Mouse (Mus musculus) kidney, embryonic 15.5 days (tissue): Measurements from ENCODE around the gene Carnmt1. TPM values are rescaled to one million over a fixed set of nuclear protein-coding genes. Genes with fewer than 3 reads are reported as not detected.
A peak's percentile ranks its signal among the peaks of the same experiment; 100 is the strongest.

Experiments used
- ATAC-seq: fragments of 200-750 bp; cut with Nextera tagmentation; replicated peaks from 2 replicates; pipeline ENCODE4 v1.8.0; 2017; ENCODE audit warnings: moderate TSS enrichment; ENCODE audit not compliant: low FRiP score
- H3K27ac ChIP-seq: fragments of 300-500 bp; sonication (generic); 2 replicates; pipeline ENCODE4 v1.5.1; 2015; ENCODE audit warnings: mild to moderate bottlenecking, inconsistent platforms
- H3K27me3 ChIP-seq: fragments of 300-500 bp; sonication (generic); 2 replicates; pipeline ENCODE4 v1.6.1; 2015; ENCODE audit warnings: inconsistent platforms
- H3K36me3 ChIP-seq: fragments of 300-500 bp; sonication (generic); 2 replicates; pipeline ENCODE4 v1.6.1; 2015; ENCODE audit warnings: inconsistent platforms
- H3K4me1 ChIP-seq: fragments of 300-500 bp; sonication (generic); 2 replicates; pipeline ENCODE4 v1.6.1; 2015; ENCODE audit warnings: inconsistent platforms
- H3K4me2 ChIP-seq: fragments of 300-500 bp; sonication (generic); 2 replicates; pipeline ENCODE4 v1.6.1; 2015; ENCODE audit warnings: moderate library complexity, mild to moderate bottlenecking, inconsistent platforms
- H3K4me3 ChIP-seq: fragments of 300-500 bp; sonication (generic); replicated peaks from 2 replicates; pipeline ENCODE4 v1.5.1; 2015; ENCODE audit warnings: mild to moderate bottlenecking, inconsistent platforms
- H3K9ac ChIP-seq: fragments of 300-500 bp; sonication (generic); 2 replicates; pipeline ENCODE4 v1.6.1; 2015; ENCODE audit warnings: mild to moderate bottlenecking, inconsistent platforms
- H3K9me3 ChIP-seq: fragments of 300-500 bp; sonication (generic); replicated peaks from 2 replicates; pipeline ENCODE4 v1.6.1; 2016; ENCODE audit warnings: inconsistent platforms
- WGBS: fragments of 180-500 bp; shearing (Covaris S2); methylation state at CpG from one replicate; pipeline ENCODE4 v1.1.7; 2015; ENCODE audit warnings: mixed read lengths; 5-methylcytosine and 5-hydroxymethylcytosine counted together
- polyA plus RNA-seq: library from polyadenylated mRNA; unstranded; fragments of >200 nt; fragmentation: Nextera tagmentation; extraction: Ambion mirVana; gene quantifications from 2 replicates; pipeline ENCODE4 v1.2.1, GENCODE M21; 2015

Carnmt1 gene
- polyA plus RNA-seq, 1 experiment from 2014 or later = 32.8 TPM

- whole genome bisulfite sequencing = 70% methylated on average over 4 of the region's 4 CpGs
Measured at GRCm38 (mm10) chr19:18643411-18643810, 27.2 kb upstream of the Carnmt1 start.

GRCm38 (mm10) chr19:18644084-18644483 lies 26.5 kb upstream of the Carnmt1 start:
- Histone ChIP-seq H3K4me2 (no peak overlapping the region), H3K9me3 (no peaks in the 10 kb centered on the region), H3K9ac (no peak overlapping the region), H3K27me3 (no peaks in the 10 kb centered on the region), H3K4me1 (0 out of 2 replicates have a peak, but pooled peaks cover 3% of the 10 kb centered on the region), H3K27ac (no peak overlapping the region), H3K4me3 (no peak overlapping the region), H3K36me3 (peaks cover 3% of the 10 kb centered on the region; the same call in 1 of the 2 replicates)
- WGBS = 83% methylated on average over 6 of the region's 6 CpGs
- ATAC-seq = 0 out of 2 replicates have a peak, but pooled peaks have one; percentile 29

More at GRCm38 (mm10) chr19:18643411-18643810, 27.2 kb upstream of the Carnmt1 start:
- no peaks in the 10 kb centered on the region for H3K9me3 ChIP-seq
- H3K4me2 ChIP-seq = no peak overlapping the region
- no peak overlapping the region for H3K4me3 ChIP-seq
- H3K27ac ChIP-seq = no peak overlapping the region
- no peak overlapping the region for H3K9ac ChIP-seq
- H3K4me1 ChIP-seq = 0 out of 2 replicates have a peak, but pooled peaks cover 6% of the 10 kb centered on the region
- H3K27me3 ChIP-seq = no peaks in the 10 kb centered on the region
- peaks cover 3% of the 10 kb centered on the region; the same call in 1 of the 2 replicates for H3K36me3 ChIP-seq
- ATAC-seq = no peak

- H3K4me2 ChIP-seq = no peak overlapping the region
- no peak overlapping the region for H3K9ac ChIP-seq
- peaks cover 3% of the 10 kb centered on the region; the same call in 1 of the 2 replicates for H3K36me3 ChIP-seq
- 0 out of 2 replicates have a peak overlapping the region, but pooled peaks have one; percentile 4 for H3K27ac ChIP-seq
- ATAC-seq = no peak
- H3K4me1 ChIP-seq = no peaks in the 10 kb centered on the region
- WGBS = 64% methylated on average over 3 of the region's 3 CpGs
- no peaks in the 10 kb centered on the region for H3K27me3 ChIP-seq
- H3K4me3 ChIP-seq = no peak overlapping the region
- H3K9me3 ChIP-seq = no peaks in the 10 kb centered on the region
Measured at GRCm38 (mm10) chr19:18646397-18646796, 24.2 kb upstream of the Carnmt1 start.

- Histone ChIP-seq H3K9me3 (no peaks in the 10 kb centered on the region), H3K4me2 (no peak overlapping the region), H3K27ac (0 out of 2 replicates have a peak overlapping the region, but pooled peaks have one; percentile 4), H3K27me3 (no peaks in the 10 kb centered on the region), H3K9ac (no peak overlapping the region), H3K36me3 (peaks cover 3% of the 10 kb centered on the region; the same call in 1 of the 2 replicates), H3K4me1 (no peaks in the 10 kb centered on the region), H3K4me3 (no peak overlapping the region)
- ATAC-seq = peak; percentile 69
- 35% methylated on average over 5 of the region's 5 CpGs for WGBS
Measured at GRCm38 (mm10) chr19:18646853-18647420, 23.6 kb upstream of the Carnmt1 start.

GRCm38 (mm10) chr19:18647775-18648557 lies 22.6 kb upstream of the Carnmt1 start:
- Histone ChIP-seq H3K4me3 (no peak overlapping the region), H3K4me2 (no peak overlapping the region), H3K27ac (no peak overlapping the region), H3K27me3 (no peaks in the 10 kb centered on the region), H3K9me3 (no peaks in the 10 kb centered on the region), H3K9ac (no peak overlapping the region), H3K4me1 (no peaks in the 10 kb centered on the region), H3K36me3 (no peaks in the 10 kb centered on the region)
- WGBS = 46% methylated on average over 9 of the region's 9 CpGs
- no peak for ATAC-seq

GRCm38 (mm10) chr19:18648558-18648945 lies 22.0 kb upstream of the Carnmt1 start:
- H3K4me1 ChIP-seq = no peaks in the 10 kb centered on the region
- no peaks in the 10 kb centered on the region for H3K36me3 ChIP-seq
- WGBS = 69% methylated on average over 6 of the region's 6 CpGs
- no peak overlapping the region for H3K4me3 ChIP-seq
- no peaks in the 10 kb centered on the region for H3K9me3 ChIP-seq
- no peak overlapping the region for H3K4me2 ChIP-seq
- H3K27ac ChIP-seq = no peak overlapping the region
- H3K9ac ChIP-seq = no peak overlapping the region
- ATAC-seq = no peak
- no peaks in the 10 kb centered on the region for H3K27me3 ChIP-seq

- WGBS = 82% methylated on average over 4 of the region's 4 CpGs
- H3K4me3 ChIP-seq = no peak overlapping the region
- H3K27me3 ChIP-seq = no peaks in the 10 kb centered on the region
Measured at GRCm38 (mm10) chr19:18649955-18650354, 20.6 kb upstream of the Carnmt1 start.

GRCm38 (mm10) chr19:18650473-18650872 lies 20.1 kb upstream of the Carnmt1 start:
- H3K4me3 ChIP-seq = no peak overlapping the region
- no peaks in the 10 kb centered on the region for H3K4me1 ChIP-seq
- no peak overlapping the region for H3K9ac ChIP-seq
- no peak overlapping the region for H3K27ac ChIP-seq
- no peaks in the 10 kb centered on the region for H3K27me3 ChIP-seq
- H3K4me2 ChIP-seq = no peak overlapping the region
- no peaks in the 10 kb centered on the region for H3K9me3 ChIP-seq
- ATAC-seq = no peak
- WGBS = 76% methylated on average over 6 of the region's 6 CpGs
- no peaks in the 10 kb centered on the region for H3K36me3 ChIP-seq

More at GRCm38 (mm10) chr19:18649955-18650354, 20.6 kb upstream of the Carnmt1 start:
- no peak for ATAC-seq
- no peak overlapping the region for H3K4me2 ChIP-seq
- no peak overlapping the region for H3K9ac ChIP-seq
- H3K27ac ChIP-seq = no peak overlapping the region
- H3K9me3 ChIP-seq = no peaks in the 10 kb centered on the region
- H3K4me1 ChIP-seq = no peaks in the 10 kb centered on the region
- H3K36me3 ChIP-seq = no peaks in the 10 kb centered on the region

- no peak overlapping the region for H3K4me2 ChIP-seq
- no peak overlapping the region for H3K4me3 ChIP-seq
- H3K27ac ChIP-seq = no peak overlapping the region
- no peak for ATAC-seq
- no peaks in the 10 kb centered on the region for H3K4me1 ChIP-seq
- no peak overlapping the region for H3K9ac ChIP-seq
- 72% methylated on average over 4 of the region's 4 CpGs for WGBS
- no peaks in the 10 kb centered on the region for H3K27me3 ChIP-seq
- H3K36me3 ChIP-seq = no peaks in the 10 kb centered on the region
- H3K9me3 ChIP-seq = no peaks in the 10 kb centered on the region
Measured at GRCm38 (mm10) chr19:18652592-18652991, 18.0 kb upstream of the Carnmt1 start.

GRCm38 (mm10) chr19:18653058-18653457 lies 17.5 kb upstream of the Carnmt1 start:
- Histone ChIP-seq H3K9me3 (no peaks in the 10 kb centered on the region), H3K9ac (no peak overlapping the region), H3K4me1 (no peaks in the 10 kb centered on the region), H3K36me3 (no peaks in the 10 kb centered on the region), H3K27me3 (no peaks in the 10 kb centered on the region), H3K4me3 (no peak overlapping the region), H3K27ac (no peak overlapping the region), H3K4me2 (no peak overlapping the region)
- 79% methylated on average over 6 of the region's 6 CpGs for WGBS
- no peak for ATAC-seq

- Histone ChIP-seq H3K9me3 (no peaks in the 10 kb centered on the region), H3K27me3 (no peaks in the 10 kb centered on the region), H3K4me1 (peaks cover 7% of the 10 kb centered on the region), H3K9ac (no peak overlapping the region), H3K4me2 (no peak overlapping the region), H3K4me3 (no peak overlapping the region), H3K27ac (no peak overlapping the region), H3K36me3 (no peaks in the 10 kb centered on the region)
- no peak for ATAC-seq
- WGBS = 78% methylated on average over 8 of the region's 8 CpGs
Measured at GRCm38 (mm10) chr19:18654330-18654729, 16.2 kb upstream of the Carnmt1 start.

GRCm38 (mm10) chr19:18654984-18655383 lies 15.6 kb upstream of the Carnmt1 start:
- no peak overlapping the region for H3K9ac ChIP-seq
- no peaks in the 10 kb centered on the region for H3K36me3 ChIP-seq
- H3K4me2 ChIP-seq = no peak overlapping the region
- H3K9me3 ChIP-seq = no peaks in the 10 kb centered on the region
- H3K4me3 ChIP-seq = no peak overlapping the region
- H3K27me3 ChIP-seq = no peaks in the 10 kb centered on the region
- H3K4me1 ChIP-seq = peaks cover 7% of the 10 kb centered on the region
- WGBS = 75% methylated on average over 5 of the region's 5 CpGs
- no peak overlapping the region for H3K27ac ChIP-seq
- ATAC-seq = no peak
